Mouse (Mus musculus) stomach, postnatal 0 days (tissue): ENCODE measurements around the gene Prnd.

Experiments used
- CTCF ChIP-seq: IDR thresholded peaks from 2 replicates; pipeline ENCODE4 v1.5.1; 2016; ENCODE audit warnings: antibody characterized with exemption, low read depth, mild to moderate bottlenecking, moderate library complexity
- EP300 ChIP-seq: optimal IDR thresholded peaks from 2 replicates; pipeline ENCODE3; 2016; ENCODE audit warnings: antibody characterized with exemption

DNA sequence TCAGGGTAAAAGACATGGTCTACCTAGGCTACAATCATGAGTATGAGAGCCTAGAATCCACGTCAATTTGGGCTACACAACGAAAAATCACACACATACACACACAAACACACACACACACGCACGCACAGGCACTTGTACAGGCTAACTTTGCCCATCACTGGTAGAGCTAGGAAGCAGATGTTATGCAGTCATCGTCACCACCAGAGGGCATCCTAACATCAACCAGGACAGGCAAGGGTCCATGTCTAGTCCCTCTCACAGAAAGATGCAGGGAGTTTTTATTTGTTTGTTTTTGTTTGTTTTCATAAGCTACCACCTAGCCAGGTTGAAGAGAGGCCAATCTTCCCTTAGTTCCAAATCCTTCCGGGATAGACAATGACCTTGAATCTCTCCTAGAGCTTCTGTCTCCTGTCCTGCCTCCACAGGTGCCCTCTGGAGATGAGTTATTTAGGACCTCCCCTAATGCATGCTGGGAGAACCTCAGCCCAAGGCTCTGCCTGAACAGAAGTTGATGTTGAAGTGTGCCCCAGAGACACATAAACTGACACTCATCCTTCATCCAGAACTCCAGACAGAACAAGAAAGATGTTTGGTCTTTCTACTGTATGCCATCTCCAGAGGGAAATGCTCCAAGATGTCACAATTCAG lies 32.0 kb downstream of the Prnd start:
- TF ChIP-seq CTCF (peak; percentile 99), EP300 (no peak)
